Mouse (Mus musculus) hindbrain, embryonic 11.5 days (tissue): Measurements from ENCODE around the gene Dhx15. TPM values are rescaled to one million over a fixed set of nuclear protein-coding genes. Genes with fewer than 3 reads are reported as not detected.

Source experiments
- ATAC-seq: fragments of 200-750 bp; cut with Nextera tagmentation; 2 replicates; pipeline ENCODE4 v1.8.0; 2017; ENCODE audit warnings: mild to moderate bottlenecking, moderate TSS enrichment, moderate library complexity; ENCODE audit not compliant: low FRiP score
- DNase-seq: peaks from one replicate; pipeline ENCODE4 v3.0.0-alpha.2; 2015; ENCODE audit warnings: low spot score
- H3K27ac ChIP-seq: fragments of 300-500 bp; sonication (generic); 2 replicates; pipeline ENCODE4 v1.5.1; 2014; ENCODE audit warnings: mild to moderate bottlenecking, low read depth, low read length
- H3K27me3 ChIP-seq: fragments of 300-500 bp; sonication (generic); 2 replicates; pipeline ENCODE4 v1.6.1; 2014; ENCODE audit warnings: mild to moderate bottlenecking, low read length, moderate library complexity, mixed read lengths; ENCODE audit not compliant: control insufficient read depth, insufficient read depth
- H3K36me3 ChIP-seq: fragments of 300-500 bp; sonication (generic); 2 replicates; pipeline ENCODE4 v1.6.1; 2014; ENCODE audit warnings: mild to moderate bottlenecking, low read length, moderate library complexity, mixed read lengths; ENCODE audit not compliant: control insufficient read depth, insufficient read depth
- H3K4me1 ChIP-seq: fragments of 300-500 bp; sonication (generic); replicated peaks from 2 replicates; pipeline ENCODE4 v1.6.1; 2014; ENCODE audit warnings: low read length, mixed read lengths; ENCODE audit not compliant: control insufficient read depth, insufficient read depth
- H3K4me2 ChIP-seq: fragments of 300-500 bp; sonication (generic); replicated peaks from 2 replicates; pipeline ENCODE4 v1.6.1; 2014; ENCODE audit warnings: mild to moderate bottlenecking, low read depth, low read length
- H3K4me3 ChIP-seq: fragments of 300-500 bp; sonication (generic); 2 replicates; pipeline ENCODE4 v1.5.1; 2014; ENCODE audit warnings: low read depth, low read length
- H3K9ac ChIP-seq: fragments of 300-500 bp; sonication (generic); 2 replicates; pipeline ENCODE4 v1.6.1; 2014; ENCODE audit warnings: low read depth, low read length
- H3K9me3 ChIP-seq: fragments of 300-500 bp; sonication (generic); 2 replicates; pipeline ENCODE4 v1.6.1; 2016; ENCODE audit warnings: low read length; ENCODE audit not compliant: control insufficient read depth
- WGBS: fragments of 180-500 bp; shearing (Covaris S2); extraction: QIAGEN DNeasy Blood & Tissue Kit; methylation state at CpG from one replicate; pipeline ENCODE4 v1.1.7; 2014; 5-methylcytosine and 5-hydroxymethylcytosine counted together
- polyA plus RNA-seq: library from polyadenylated mRNA; unstranded; fragments of >200 nt; fragmentation: Nextera tagmentation; extraction: Ambion mirVana; gene quantifications from 2 replicates; pipeline ENCODE4 v1.2.1, GENCODE M21; 2014

Gene Dhx15
- polyA plus RNA-seq, 1 experiment from 2014 or later, result 103 TPM

DNA sequence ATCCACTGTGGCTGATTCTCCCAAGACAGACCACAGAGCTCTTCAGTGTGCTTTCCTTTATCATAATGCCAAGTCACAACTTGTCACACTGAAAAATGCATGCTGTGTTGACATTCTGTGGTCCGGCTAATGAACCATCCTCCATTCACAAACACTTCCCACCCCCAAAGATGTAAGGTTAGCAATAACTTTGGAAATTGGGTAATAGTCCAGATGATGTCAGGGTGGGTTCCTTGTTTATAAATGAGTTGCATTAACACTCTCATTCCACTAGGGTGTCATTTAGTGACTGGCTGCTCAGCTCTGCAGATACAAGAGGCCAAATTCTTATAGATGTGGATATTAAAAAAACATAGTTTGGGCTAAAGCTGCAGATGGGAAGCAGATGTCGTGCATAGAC, 71.1 kb downstream of the Dhx15 start:
- no peak overlapping the region for H3K4me3 ChIP-seq
- H3K36me3 ChIP-seq, result no peaks in the 10 kb centered on the region
- no peak for ATAC-seq
- H3K4me1 ChIP-seq, result 0 out of 2 replicates have a peak, but pooled peaks cover 2% of the 10 kb centered on the region
- H3K27ac ChIP-seq, result no peak overlapping the region
- H3K9ac ChIP-seq, result no peak overlapping the region
- no peak for DNase-seq
- H3K9me3 ChIP-seq, result no peaks in the 10 kb centered on the region
- WGBS, result 80% methylated on average over 2 of the region's 2 CpGs
- H3K27me3 ChIP-seq, result peaks cover 13% of the 10 kb centered on the region
- H3K4me2 ChIP-seq, result no peak overlapping the region

DNA sequence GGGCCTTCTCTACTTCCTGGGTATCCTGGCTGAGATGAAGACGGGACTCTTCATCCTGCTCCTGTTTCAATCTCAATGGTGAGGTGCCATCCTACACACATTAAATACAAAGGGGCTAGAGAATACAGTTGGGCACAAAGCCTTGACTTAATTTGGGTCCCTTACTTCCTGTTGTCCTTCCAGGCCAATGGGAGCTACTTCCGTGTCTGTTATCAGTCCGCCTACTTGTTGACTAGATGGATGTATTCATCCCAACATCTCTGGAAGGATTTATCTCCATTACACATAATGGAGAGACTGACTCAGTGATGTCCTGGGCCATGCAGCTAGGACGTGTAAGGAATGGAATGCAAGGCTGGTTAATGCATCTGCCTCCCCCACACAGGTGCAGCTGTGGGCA, 72.5 kb downstream of the Dhx15 start:
- no peaks in the 10 kb centered on the region for H3K9me3 ChIP-seq
- peaks cover 24% of the 10 kb centered on the region for H3K27me3 ChIP-seq
- H3K9ac ChIP-seq, result no peak overlapping the region
- whole genome bisulfite sequencing, result 92% methylated on average over 4 of the region's 4 CpGs
- H3K4me2 ChIP-seq, result no peak overlapping the region
- DNase-seq (no peak), ATAC-seq (no peak)
- H3K4me1 ChIP-seq, result 0 out of 2 replicates have a peak, but pooled peaks cover 2% of the 10 kb centered on the region
- H3K27ac ChIP-seq, result no peak overlapping the region
- H3K36me3 ChIP-seq, result no peaks in the 10 kb centered on the region
- no peak overlapping the region for H3K4me3 ChIP-seq

DNA sequence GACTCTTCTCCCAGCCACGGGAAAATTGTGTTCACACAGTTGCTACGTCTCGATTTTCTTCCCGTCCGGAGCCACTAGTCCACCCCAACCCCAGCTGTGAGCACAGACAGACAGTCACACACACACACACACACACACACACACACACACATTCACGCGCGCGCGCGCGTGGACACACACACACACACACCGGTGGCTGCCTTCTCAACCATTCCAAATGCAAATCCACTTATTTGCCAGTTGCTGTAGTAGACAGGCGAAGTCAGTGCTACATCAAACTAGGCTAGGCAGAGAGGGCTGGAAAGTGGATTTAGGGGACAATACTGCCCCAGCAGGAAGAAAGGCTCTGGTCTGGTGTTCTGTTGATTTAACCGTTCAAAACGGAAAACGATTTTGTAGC, 73.9 kb downstream of the Dhx15 start:
- Histone ChIP-seq H3K9me3 (no peaks in the 10 kb centered on the region), H3K4me2 (peak overlapping the region; percentile 99), H3K4me3 (peak overlapping the region; percentile 60; the same call in 1 of the 2 replicates), H3K27me3 (peaks cover 33% of the 10 kb centered on the region), H3K9ac (no peak overlapping the region), H3K36me3 (no peaks in the 10 kb centered on the region), H3K4me1 (0 out of 2 replicates have a peak, but pooled peaks cover 2% of the 10 kb centered on the region), H3K27ac (no peak overlapping the region)
- ATAC-seq (peak; percentile 20; the same call in 1 of the 2 replicates), DNase-seq (peak; percentile 45)
- WGBS, result 4% methylated on average over 17 of the region's 17 CpGs

DNA sequence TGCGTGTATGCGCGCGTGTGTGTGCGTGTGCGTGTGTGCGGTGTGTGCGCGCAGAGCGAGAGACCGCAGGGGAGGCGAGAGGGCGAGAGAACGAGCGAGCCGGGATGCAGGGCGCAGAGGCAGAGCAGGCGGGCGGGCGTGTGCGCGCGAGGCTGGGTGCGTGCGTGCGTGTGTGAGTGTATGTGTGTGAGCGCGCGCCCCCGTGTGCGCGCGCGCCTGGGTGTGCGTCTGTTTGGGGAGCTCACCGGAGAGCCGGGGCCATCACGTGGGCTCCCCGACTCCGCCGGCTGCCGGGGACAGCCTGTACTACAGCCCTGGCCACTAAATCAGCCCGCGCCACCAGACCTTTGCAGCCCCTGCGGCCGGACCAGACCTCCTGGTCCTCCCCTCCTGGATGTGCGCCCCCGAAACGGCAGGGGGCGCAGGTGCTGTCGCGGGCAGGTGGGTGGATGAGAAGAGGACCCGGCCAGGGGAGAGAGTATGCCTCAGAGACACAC, 74.4 kb downstream of the Dhx15 start:
- Histone ChIP-seq H3K27ac (peak overlapping the region; percentile 60), H3K27me3 (peaks cover 33% of the 10 kb centered on the region)
- 1% methylated on average over 18 of the region's 53 CpGs for WGBS

DNA sequence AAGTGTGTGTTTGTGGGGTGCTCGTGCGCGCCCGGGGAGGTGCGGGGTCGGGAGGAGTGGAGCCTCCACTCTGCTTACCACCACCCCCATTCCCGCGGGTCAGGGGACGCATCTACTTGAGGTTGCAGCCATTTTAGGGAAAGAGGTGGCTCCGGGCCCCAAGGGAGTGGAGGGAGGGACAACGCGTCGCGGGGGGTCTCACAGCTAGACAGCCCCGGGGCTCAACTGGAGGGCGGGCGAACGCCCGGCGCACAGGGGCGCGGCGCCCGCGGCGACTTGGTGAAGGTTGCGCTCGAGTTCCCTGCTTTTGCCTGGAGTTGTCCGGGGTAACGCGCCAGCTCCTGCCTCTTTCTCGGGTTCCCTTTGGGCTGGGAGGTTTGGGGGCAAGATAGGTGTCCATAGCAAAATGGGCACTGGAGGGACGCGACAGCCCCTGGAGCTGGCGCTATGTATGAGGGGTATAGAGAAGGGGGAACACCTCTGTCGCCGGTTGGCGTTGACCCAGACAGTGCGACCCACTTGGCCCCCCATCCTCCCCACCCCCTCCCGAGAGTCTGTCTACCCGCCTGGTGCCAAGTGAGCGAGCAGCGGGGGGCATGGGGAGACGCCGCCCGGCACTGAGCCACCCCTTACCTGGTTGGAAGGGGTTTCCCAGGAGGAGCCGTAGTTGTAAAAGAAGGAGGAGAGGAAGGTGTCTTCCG, 75.4 kb downstream of the Dhx15 start:
- Histone ChIP-seq H3K4me1 (0 out of 2 replicates have a peak, but pooled peaks cover 2% of the 10 kb centered on the region), H3K27ac (no peak overlapping the region), H3K36me3 (no peaks in the 10 kb centered on the region), H3K4me3 (peak overlapping the region; percentile 60), H3K4me2 (peak overlapping the region; percentile 99), H3K27me3 (peaks cover 39% of the 10 kb centered on the region), H3K9ac (peak overlapping the region; percentile 35; the same call in 1 of the 2 replicates), H3K9me3 (no peaks in the 10 kb centered on the region)
- WGBS, result under 1% methylated on average over 47 of the region's 48 CpGs
- DNase-seq (peak; percentile 62), ATAC-seq (peak; percentile 21)

More for the DNA sequence above, 74.4 kb downstream of the Dhx15 start:
- Histone ChIP-seq H3K4me3 (peak overlapping the region; percentile 60), H3K4me2 (peak overlapping the region; percentile 99), H3K4me1 (0 out of 2 replicates have a peak, but pooled peaks cover 2% of the 10 kb centered on the region), H3K9me3 (no peaks in the 10 kb centered on the region), H3K36me3 (no peaks in the 10 kb centered on the region), H3K9ac (peak overlapping the region; percentile 35; the same call in 1 of the 2 replicates)
- ATAC-seq (peak; percentile 90), DNase-seq (peak; percentile 89)

DNA sequence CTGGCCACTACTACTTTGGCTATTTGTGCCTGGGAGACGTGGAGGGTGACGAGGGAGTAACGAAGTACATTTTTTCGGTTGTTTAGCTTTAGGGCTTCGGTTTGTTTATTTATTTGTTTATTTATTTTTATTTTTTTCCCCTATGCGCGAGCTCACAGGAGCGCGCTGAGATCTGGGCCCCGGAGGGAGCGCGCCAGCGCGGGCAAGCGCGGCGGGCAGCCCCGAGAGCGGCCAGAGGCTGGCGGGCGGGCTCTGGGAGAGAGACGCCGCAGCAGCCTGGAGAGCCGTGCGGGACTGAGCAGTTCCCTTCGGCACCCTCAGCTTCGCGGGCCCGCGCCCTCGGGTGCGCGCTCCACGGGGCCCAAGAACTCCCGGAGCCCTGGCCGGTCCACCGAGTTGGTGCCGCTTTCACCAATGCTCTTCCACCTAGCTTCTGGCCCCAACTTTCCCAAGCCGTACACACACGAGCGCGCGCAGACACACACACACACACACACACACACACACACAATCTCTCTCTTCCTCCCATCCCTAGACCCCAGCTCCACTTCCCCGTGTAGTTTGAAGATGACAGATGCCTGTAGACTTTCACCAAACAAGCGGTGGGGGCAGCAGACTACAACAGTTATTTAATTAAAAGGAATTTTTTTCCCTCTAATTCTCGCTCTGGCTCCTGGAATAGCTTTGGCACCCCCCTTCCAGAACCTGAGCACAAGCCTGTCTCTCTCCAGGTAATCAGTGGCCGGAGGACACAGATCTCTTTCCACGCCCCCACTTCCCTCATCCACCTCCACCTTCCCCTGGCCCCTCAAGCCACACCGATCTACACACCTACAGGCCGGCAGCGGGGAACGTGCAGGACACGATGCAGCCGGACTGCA, 76.2 kb downstream of the Dhx15 start:
- ATAC-seq, result peak; percentile 21; the same call in 1 of the 2 replicates
- Histone ChIP-seq H3K36me3 (no peaks in the 10 kb centered on the region), H3K4me3 (peak overlapping the region; percentile 60), H3K27ac (no peak overlapping the region), H3K27me3 (peaks cover 39% of the 10 kb centered on the region), H3K9ac (peak overlapping the region; percentile 8; the same call in 1 of the 2 replicates), H3K4me1 (0 out of 2 replicates have a peak, but pooled peaks cover 2% of the 10 kb centered on the region), H3K9me3 (no peaks in the 10 kb centered on the region), H3K4me2 (peak overlapping the region; percentile 99)
- peak; percentile 62 for DNase-seq
- under 1% methylated on average over 54 of the region's 54 CpGs for WGBS

DNA sequence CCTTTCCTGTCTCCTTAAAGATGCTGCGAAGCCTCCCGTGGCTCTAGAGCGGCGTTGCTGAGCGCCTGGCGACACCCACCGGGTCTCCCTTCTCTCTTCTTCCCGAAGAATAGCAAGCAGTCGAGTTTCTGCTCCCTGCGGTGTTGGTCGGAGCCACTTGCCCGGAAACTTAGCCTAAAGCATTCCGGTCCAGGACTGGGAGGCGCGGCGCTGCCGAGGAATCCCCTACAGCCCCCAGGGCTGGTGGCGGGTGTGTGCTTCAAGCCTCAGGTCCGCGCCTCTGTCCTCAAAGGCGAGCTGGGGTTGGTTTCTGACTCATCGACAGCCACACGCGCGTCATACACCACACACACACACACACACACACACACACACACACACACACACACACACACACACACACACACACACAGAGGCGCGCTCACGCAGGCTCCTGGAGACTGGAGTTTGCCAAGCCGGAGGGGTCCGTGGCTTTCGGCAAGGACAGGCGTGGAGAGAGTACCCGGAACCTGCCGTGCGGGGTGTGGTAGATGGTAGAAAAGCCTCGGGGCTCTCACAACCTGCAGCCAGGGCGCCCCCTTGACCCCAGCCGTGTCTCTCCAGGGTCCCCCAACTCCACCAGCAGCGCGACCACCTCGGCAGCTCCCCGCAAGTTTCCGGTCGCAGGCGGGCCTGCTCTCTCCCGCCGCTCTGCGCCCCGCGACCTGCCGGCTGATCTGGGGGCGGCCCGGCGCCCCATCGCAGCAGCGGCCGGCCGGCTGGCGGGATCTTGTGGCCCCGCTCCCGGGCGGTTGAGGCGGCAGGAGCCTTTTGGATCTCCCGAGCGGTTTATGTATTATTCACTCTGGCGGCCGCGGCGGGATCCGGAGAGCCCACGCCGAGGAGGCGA, 77.1 kb downstream of the Dhx15 start:
- Histone ChIP-seq H3K36me3 (no peaks in the 10 kb centered on the region), H3K4me3 (peak overlapping the region; percentile 60), H3K4me1 (0 out of 2 replicates have a peak, but pooled peaks cover 2% of the 10 kb centered on the region), H3K4me2 (peak overlapping the region; percentile 99), H3K27ac (no peak overlapping the region), H3K9ac (peak overlapping the region; percentile 8; the same call in 1 of the 2 replicates), H3K27me3 (peaks cover 39% of the 10 kb centered on the region), H3K9me3 (no peaks in the 10 kb centered on the region)
- ATAC-seq, result no peak
- peak; percentile 71 for DNase-seq
- WGBS, result under 1% methylated on average over 64 of the region's 73 CpGs
